Mouse (Mus musculus) forebrain, embryonic 11.5 days (tissue): Measurements from ENCODE around the gene Cmtm4. TPM values are rescaled to one million over a fixed set of nuclear protein-coding genes. Genes with fewer than 3 reads are reported as not detected.

Source experiments
- ATAC-seq: fragments of 200-750 bp; cut with Nextera tagmentation; replicated peaks from 2 replicates; pipeline ENCODE4 v1.8.0; 2017; ENCODE audit warnings: moderate TSS enrichment; ENCODE audit not compliant: low FRiP score
- DNase-seq: peaks from one replicate; pipeline ENCODE4 v3.0.0-alpha.2; 2017; ENCODE audit warnings: low spot score
- H3K27ac ChIP-seq: fragments of 300-500 bp; sonication (generic); 2 replicates; pipeline ENCODE4 v1.5.1; 2014; ENCODE audit warnings: low read depth, low read length
- H3K27me3 ChIP-seq: fragments of 300-500 bp; sonication (generic); 2 replicates; pipeline ENCODE4 v1.6.1; 2014; ENCODE audit warnings: mild to moderate bottlenecking, low read length, mixed read lengths; ENCODE audit not compliant: control insufficient read depth, insufficient read depth
- H3K36me3 ChIP-seq: fragments of 300-500 bp; sonication (generic); 2 replicates; pipeline ENCODE4 v1.6.1; 2014; ENCODE audit warnings: mild to moderate bottlenecking, low read length, moderate library complexity, mixed read lengths; ENCODE audit not compliant: control insufficient read depth, insufficient read depth
- H3K4me1 ChIP-seq: fragments of 300-500 bp; sonication (generic); replicated peaks from 2 replicates; pipeline ENCODE4 v1.6.1; 2014; ENCODE audit warnings: low read length, mixed read lengths; ENCODE audit not compliant: control insufficient read depth, insufficient read depth
- H3K4me2 ChIP-seq: fragments of 300-500 bp; sonication (generic); 2 replicates; pipeline ENCODE4 v1.6.1; 2014; ENCODE audit warnings: low read depth, mild to moderate bottlenecking, low read length, moderate library complexity, mixed read lengths; ENCODE audit not compliant: severe bottlenecking
- H3K4me3 ChIP-seq: fragments of 300-500 bp; sonication (generic); 2 replicates; pipeline ENCODE4 v1.5.1; 2014; ENCODE audit warnings: low read depth, low read length
- H3K9ac ChIP-seq: fragments of 300-500 bp; sonication (generic); 2 replicates; pipeline ENCODE4 v1.6.1; 2014; ENCODE audit warnings: low read length
- H3K9me3 ChIP-seq: fragments of 300-500 bp; sonication (generic); 2 replicates; pipeline ENCODE4 v1.6.1; 2016; ENCODE audit warnings: low read length, mixed read lengths; ENCODE audit not compliant: control insufficient read depth
- WGBS: fragments of 180-500 bp; shearing (Covaris S2); extraction: QIAGEN DNeasy Blood & Tissue Kit; methylation state at CpG from one replicate; pipeline ENCODE4 v1.1.7; 2014; 5-methylcytosine and 5-hydroxymethylcytosine counted together
- polyA plus RNA-seq: library from polyadenylated mRNA; unstranded; fragments of >200 nt; fragmentation: Nextera tagmentation; extraction: Ambion mirVana; gene quantifications from 2 replicates; pipeline ENCODE4 v1.2.1, GENCODE M21; 2014

Cmtm4 gene
- polyA plus RNA-seq, 1 experiment from 2014 or later = 3.3 TPM

DNA sequence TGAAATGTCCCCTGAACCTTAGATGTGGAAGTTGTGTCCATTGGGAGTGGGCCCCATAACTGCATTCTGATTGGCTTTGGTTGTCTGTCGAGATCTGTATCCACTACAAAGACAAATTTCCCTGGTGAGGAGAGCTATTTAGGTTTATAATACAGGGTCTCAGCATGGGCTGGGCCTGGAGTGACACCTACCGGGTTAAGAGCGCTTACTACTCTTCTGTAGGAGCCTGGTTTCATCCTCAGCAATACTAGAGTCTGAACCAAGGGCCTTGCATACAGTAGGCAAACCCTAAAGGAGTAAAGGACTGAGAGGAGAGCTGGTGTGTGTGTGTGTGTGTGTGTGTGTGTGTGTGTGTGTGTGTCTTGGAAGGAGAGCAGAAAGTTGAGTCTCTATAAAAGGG is 18.6 kb upstream of the Cmtm4 start:
- ATAC-seq = no peak
- no peak for DNase-seq
- Histone ChIP-seq H3K4me2 (no peak overlapping the region), H3K4me1 (no peaks in the 10 kb centered on the region), H3K27me3 (no peaks in the 10 kb centered on the region), H3K4me3 (no peak overlapping the region), H3K27ac (no peak overlapping the region), H3K9me3 (no peaks in the 10 kb centered on the region), H3K36me3 (peaks cover 10% of the 10 kb centered on the region; the same call in 1 of the 2 replicates), H3K9ac (no peak overlapping the region)
- WGBS = 59% methylated on average over 3 of the region's 3 CpGs

DNA sequence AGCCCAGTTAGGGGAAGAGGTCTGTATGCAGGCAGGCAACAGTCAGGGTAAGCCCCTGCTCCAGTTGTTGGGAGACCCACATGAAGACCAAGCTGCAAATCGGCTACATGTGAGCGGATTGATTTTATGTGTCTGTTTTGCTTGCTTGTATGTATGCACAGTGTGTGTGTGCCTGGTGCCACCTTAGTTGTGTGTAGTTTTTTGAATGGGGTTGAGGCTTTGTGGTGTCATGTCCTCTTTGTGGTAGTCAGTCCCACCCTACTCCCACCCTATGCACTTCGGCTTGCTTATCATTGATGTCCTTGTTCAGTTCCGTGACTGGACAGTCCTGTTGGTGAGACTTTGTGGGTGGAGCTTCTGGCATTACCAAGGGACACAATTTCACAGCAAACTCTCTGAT is 18.2 kb upstream of the Cmtm4 start:
- ATAC-seq = no peak
- Histone ChIP-seq H3K9me3 (no peaks in the 10 kb centered on the region), H3K4me3 (no peak overlapping the region), H3K27ac (no peak overlapping the region), H3K4me2 (no peak overlapping the region), H3K9ac (no peak overlapping the region), H3K27me3 (no peaks in the 10 kb centered on the region), H3K4me1 (no peaks in the 10 kb centered on the region), H3K36me3 (peaks cover 10% of the 10 kb centered on the region; the same call in 1 of the 2 replicates)
- WGBS = 93% methylated on average over 4 of the region's 4 CpGs
- DNase-seq = no peak

DNA sequence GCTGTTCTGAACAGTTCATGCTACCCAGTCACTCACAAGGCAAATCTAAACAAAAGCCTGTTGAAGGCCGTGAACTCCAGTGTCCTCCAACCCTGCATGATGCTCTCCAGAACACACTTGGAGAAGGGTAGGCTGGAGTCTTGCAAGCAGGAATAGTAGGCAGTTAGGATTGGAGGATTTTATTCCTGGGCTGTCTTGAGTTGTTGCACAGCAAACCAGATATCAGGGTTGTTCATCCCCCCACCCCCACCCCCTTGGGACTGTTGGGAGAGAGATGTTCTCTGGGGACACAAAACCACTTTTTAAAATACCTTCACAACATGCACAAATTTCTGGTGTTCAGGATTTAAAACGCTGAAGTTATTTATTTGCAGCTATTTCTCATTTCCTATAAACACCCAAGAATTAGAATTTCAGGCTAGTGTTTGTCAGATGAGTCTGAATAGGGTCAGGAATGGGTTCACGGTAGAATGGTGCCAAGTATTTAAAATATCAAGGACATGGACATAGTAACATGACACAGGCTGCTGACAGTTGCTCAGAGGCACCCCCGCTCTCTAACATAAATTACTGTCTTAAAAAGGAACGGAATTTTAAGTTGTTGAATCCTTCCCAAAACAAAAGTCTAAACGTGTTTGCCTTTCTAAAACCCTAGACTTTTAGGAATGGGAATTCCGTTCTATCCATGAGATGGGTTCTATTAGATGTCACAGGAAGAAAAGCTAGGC is 17.4 kb upstream of the Cmtm4 start:
- ATAC-seq = no peak
- H3K27ac ChIP-seq = no peak overlapping the region
- WGBS = 81% methylated on average over 7 of the region's 7 CpGs

DNA sequence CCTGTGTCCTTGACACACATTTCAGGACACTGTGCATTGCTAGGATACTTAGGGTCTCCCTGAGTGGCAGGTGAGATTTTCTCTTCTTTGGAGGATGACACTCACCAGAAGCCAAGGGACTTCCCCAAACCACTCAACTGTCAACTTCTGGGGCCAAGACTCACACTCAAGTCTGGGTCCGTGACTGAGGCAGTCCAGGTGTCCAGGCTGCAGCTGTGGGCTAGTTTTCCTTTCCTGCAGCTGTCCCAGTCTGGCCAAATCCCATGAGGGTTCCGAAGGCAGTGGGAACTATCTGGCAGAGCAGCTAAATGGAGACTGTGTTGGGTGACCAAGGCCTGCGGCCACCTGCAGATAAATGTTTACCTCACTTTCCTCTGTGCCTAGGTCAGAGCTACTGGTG is 16.4 kb upstream of the Cmtm4 start:
- Histone ChIP-seq H3K9me3 (no peaks in the 10 kb centered on the region), H3K36me3 (no peaks in the 10 kb centered on the region; the same call in 1 of the 2 replicates), H3K9ac (no peak overlapping the region), H3K4me2 (no peak overlapping the region), H3K4me1 (no peaks in the 10 kb centered on the region), H3K27ac (no peak overlapping the region), H3K4me3 (no peak overlapping the region), H3K27me3 (no peaks in the 10 kb centered on the region)
- ATAC-seq (no peak), DNase-seq (no peak)
- 92% methylated on average over 3 of the region's 3 CpGs for WGBS

More for the DNA sequence above, 17.4 kb upstream of the Cmtm4 start:
- Histone ChIP-seq H3K9ac (no peak overlapping the region), H3K9me3 (no peaks in the 10 kb centered on the region), H3K4me1 (no peaks in the 10 kb centered on the region), H3K4me3 (no peak overlapping the region), H3K4me2 (no peak overlapping the region), H3K27me3 (no peaks in the 10 kb centered on the region), H3K36me3 (peaks cover 10% of the 10 kb centered on the region; the same call in 1 of the 2 replicates)
- DNase-seq = no peak

DNA sequence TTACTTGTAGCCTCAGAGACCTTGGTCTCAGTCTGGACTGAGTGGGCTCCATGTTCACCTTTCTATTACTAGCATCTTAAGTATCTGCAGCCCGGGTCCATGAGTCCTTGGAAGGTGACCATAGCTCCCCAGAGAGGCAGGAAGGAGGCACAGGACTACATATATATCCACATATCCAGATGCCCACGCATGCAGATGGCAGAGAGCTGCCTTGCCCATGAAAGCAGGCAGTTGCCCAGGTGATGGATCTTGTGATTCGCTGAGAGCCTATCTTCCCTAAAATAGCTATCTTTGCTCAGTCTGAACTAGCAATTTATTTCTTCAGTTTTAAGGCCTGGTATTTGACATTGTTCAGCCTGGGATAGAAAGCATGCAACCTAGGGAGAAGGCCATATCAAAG is 15.9 kb upstream of the Cmtm4 start:
- H3K4me1 ChIP-seq = no peaks in the 10 kb centered on the region
- H3K9ac ChIP-seq = no peak overlapping the region
- H3K36me3 ChIP-seq = no peaks in the 10 kb centered on the region; the same call in 1 of the 2 replicates
- no peaks in the 10 kb centered on the region for H3K9me3 ChIP-seq
- no peak for DNase-seq
- no peak for ATAC-seq
- no peak overlapping the region for H3K4me2 ChIP-seq
- H3K27me3 ChIP-seq = no peaks in the 10 kb centered on the region
- 85% methylated on average over 3 of the region's 3 CpGs for WGBS
- H3K4me3 ChIP-seq = no peak overlapping the region
- H3K27ac ChIP-seq = no peak overlapping the region

DNA sequence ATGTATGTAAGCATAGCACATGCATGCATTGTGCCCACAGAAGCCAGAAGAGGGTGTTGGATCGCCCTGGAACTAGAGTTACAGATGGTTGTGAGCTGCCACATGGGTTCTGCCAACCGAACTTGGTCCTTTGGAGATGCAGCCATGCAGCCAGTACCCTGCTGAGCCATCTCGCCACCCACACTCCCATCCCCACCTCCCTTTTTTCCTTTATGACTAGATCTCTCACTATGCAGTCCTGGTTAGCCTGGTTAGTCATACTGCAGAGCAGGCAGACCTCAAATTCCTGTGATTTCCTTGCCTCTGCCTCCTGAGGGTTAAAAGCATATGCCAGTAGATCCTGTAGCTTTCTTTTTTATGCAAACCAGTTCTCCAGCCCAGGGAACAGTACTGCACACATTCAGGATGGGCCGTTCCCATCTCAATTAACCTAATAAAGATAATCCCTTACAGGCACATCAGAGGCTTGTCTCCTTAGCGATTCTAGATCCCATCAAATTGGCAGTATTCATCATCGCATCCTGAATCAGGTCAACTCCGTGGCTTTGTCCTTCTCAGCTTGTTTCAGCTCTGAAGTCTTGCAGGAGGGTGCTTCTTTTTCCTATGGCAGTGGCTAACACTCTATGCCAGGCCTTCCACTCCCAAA is 15.1 kb upstream of the Cmtm4 start:
- ATAC-seq (no peak), DNase-seq (no peak)
- no peaks in the 10 kb centered on the region; the same call in 1 of the 2 replicates for H3K36me3 ChIP-seq
- H3K27me3 ChIP-seq = no peaks in the 10 kb centered on the region
- H3K4me3 ChIP-seq = no peak overlapping the region
- no peak overlapping the region for H3K27ac ChIP-seq
- H3K4me2 ChIP-seq = no peak overlapping the region
- WGBS = 45% methylated on average over 7 of the region's 7 CpGs
- H3K9me3 ChIP-seq = no peaks in the 10 kb centered on the region
- H3K4me1 ChIP-seq = no peaks in the 10 kb centered on the region
- H3K9ac ChIP-seq = no peak overlapping the region

DNA sequence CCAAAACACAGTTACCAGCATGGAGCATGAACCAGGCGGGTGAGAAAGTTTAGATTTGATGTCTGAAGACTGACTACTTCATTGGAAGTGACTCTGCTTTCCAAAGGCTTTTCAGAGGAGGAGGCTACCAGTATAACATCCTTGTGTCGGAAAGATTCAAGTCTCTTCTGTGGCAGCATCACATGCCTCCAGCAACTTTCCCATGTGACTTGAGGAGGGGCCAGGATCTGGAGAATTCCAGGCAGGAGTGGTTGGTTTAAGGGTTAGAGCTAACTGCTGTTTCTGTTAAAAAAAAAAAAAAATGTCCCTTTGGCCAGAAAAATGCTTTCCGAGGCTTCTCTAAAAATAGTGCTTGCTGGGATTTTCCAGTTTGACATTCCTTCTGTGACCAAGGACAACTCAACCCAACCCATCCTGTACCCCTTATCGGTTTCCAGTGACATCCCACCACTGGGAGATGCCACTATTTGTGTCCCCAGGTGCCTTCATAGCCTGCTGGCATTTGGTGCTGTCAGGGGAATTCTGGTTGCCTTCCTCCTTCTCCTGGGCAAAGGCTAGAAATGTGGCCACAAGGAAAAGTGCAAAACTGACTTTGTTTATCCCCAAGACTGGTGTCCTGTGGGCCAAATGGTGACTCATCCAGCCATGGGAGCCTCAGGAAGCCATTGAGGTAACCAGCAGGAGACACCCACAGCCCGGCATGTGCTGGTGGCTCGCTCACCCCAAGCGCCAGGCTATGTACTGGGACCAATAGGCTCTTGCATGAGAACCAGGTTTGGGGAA is 12.9 kb upstream of the Cmtm4 start:
- no peak for DNase-seq
- Histone ChIP-seq H3K9ac (no peak overlapping the region), H3K9me3 (no peaks in the 10 kb centered on the region), H3K27ac (no peak overlapping the region), H3K27me3 (no peaks in the 10 kb centered on the region), H3K4me3 (no peak overlapping the region), H3K4me2 (no peak overlapping the region), H3K4me1 (no peaks in the 10 kb centered on the region), H3K36me3 (no peaks in the 10 kb centered on the region)
- WGBS = 88% methylated on average over 7 of the region's 7 CpGs
- no peak for ATAC-seq

DNA sequence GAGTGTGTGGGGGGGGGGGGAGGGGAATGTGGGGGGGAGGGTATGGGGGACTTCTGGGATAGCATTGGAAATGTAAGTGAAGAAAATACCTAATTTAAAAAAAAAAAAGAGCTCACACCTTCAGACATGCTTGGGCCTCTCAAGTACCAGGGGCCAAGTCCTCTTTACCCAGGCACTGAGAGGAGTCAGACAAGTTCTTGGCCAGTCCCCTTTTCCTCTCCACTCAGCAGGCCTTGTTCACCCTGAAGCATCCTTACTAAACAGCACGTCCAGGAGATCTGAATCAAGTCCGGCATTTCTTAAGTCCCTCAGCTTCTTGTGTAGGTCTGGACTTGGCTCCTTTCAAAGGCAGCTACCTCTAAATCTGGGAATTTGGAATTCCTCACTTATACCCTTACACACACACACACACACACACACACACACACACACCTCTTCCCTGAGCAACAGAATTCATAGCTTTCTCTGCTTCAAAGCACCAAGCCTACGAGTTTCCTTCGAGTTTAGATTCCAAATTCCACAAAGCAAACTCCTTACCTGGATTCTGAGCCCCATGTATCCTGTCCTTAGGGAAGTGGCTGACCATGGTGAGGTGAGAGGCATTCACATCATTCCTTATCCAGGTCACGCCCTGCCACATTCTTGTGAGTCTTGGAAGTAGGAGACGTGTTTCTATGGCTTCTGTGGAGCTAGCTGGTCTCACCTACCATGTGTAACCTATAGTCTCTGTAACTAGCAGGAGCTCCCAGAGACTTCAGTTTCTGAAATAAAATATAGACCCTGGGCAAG is 10.9 kb upstream of the Cmtm4 start:
- no peaks in the 10 kb centered on the region for H3K27me3 ChIP-seq
- 80% methylated on average over 6 of the region's 6 CpGs for WGBS
- H3K4me3 ChIP-seq = no peak overlapping the region
- H3K27ac ChIP-seq = no peak overlapping the region
- no peaks in the 10 kb centered on the region for H3K36me3 ChIP-seq
- no peak overlapping the region for H3K9ac ChIP-seq
- no peak overlapping the region for H3K4me2 ChIP-seq
- no peak for ATAC-seq
- no peaks in the 10 kb centered on the region for H3K9me3 ChIP-seq
- DNase-seq = no peak
- H3K4me1 ChIP-seq = no peaks in the 10 kb centered on the region
